ENCODE assay signal across 25 mouse cellular contexts in genomic region chr14:17087828-17088227, GRCm38 (mm10).
"Had no signal": no experiment of that assay in that cellular context is flagged by ENCODE, and none has a peak within 500 bp of the region (broad histone marks: within the 10 kb centered on the region; RNA-seq: fewer than 3 reads in every experiment).

No protein-coding gene starts in this region.

- H3K9me3 ChIP-seq: heart, embryonic 10.5 days; heart, embryonic 12.5 days; hindbrain, embryonic 10.5 days; hindbrain, embryonic 12.5 days; kidney, embryonic 15.5 days; limb, embryonic 13.5 days; limb, embryonic 15.5 days; liver, embryonic 12.5 days had no signal

- DNase-seq: forebrain, postnatal 0 days; gastrocnemius, postnatal 25 days; heart, adult 18-20 months; heart, postnatal 10 days; heart, postnatal 4 days; kidney, adult 11 months; kidney, adult 2 months; kidney, adult 9 months; kidney, postnatal 14 days; kidney, postnatal 36 days; layer of hippocampus, adult 9-11 months; layer of hippocampus, postnatal 36 days; left cerebral cortex, postnatal 4 days had no signal

- H3K27ac ChIP-seq: heart, embryonic 10.5 days; hindbrain, embryonic 10.5 days; hindbrain, embryonic 12.5 days; hindbrain, embryonic 14.5 days; kidney, embryonic 15.5 days; kidney, postnatal 0 days; limb, embryonic 13.5 days; limb, embryonic 15.5 days; liver, embryonic 12.5 days had no signal

- ATAC-seq: forebrain, postnatal 0 days; hindbrain, embryonic 16.5 days; inflammation-experienced regulatory T-cells, adult 6 months; liver, embryonic 12.5 days had no signal

- H3K36me3 ChIP-seq: heart, embryonic 10.5 days; heart, embryonic 12.5 days; hindbrain, embryonic 10.5 days; hindbrain, embryonic 12.5 days; kidney, embryonic 15.5 days; limb, embryonic 13.5 days; limb, embryonic 15.5 days; liver, embryonic 12.5 days had no signal

- H3K4me2 ChIP-seq: heart, embryonic 12.5 days; hindbrain, embryonic 12.5 days; hindbrain, embryonic 14.5 days; kidney, embryonic 15.5 days; limb, embryonic 13.5 days; limb, embryonic 15.5 days; liver, embryonic 12.5 days had no signal

- H3K9ac ChIP-seq: forebrain, postnatal 0 days; heart, embryonic 12.5 days; hindbrain, embryonic 12.5 days; hindbrain, embryonic 14.5 days; kidney, embryonic 15.5 days; limb, embryonic 13.5 days; limb, embryonic 15.5 days; liver, embryonic 12.5 days had no signal

- H3K4me1 ChIP-seq: kidney, embryonic 15.5 days; limb, embryonic 13.5 days; limb, embryonic 15.5 days; liver, embryonic 12.5 days had no signal

- H3K4me3 ChIP-seq: heart, embryonic 10.5 days; heart, embryonic 12.5 days; hindbrain, embryonic 10.5 days; hindbrain, embryonic 12.5 days; kidney, embryonic 15.5 days; limb, embryonic 13.5 days; limb, embryonic 15.5 days; liver, embryonic 12.5 days had no signal

- H3K27me3 ChIP-seq: heart, embryonic 12.5 days; hindbrain, embryonic 12.5 days; kidney, embryonic 15.5 days; limb, embryonic 13.5 days; limb, embryonic 15.5 days; liver, embryonic 12.5 days had no signal
